Mouse (Mus musculus): Measurements from ENCODE around the gene Nf2.

Nf2 gene

DNA sequence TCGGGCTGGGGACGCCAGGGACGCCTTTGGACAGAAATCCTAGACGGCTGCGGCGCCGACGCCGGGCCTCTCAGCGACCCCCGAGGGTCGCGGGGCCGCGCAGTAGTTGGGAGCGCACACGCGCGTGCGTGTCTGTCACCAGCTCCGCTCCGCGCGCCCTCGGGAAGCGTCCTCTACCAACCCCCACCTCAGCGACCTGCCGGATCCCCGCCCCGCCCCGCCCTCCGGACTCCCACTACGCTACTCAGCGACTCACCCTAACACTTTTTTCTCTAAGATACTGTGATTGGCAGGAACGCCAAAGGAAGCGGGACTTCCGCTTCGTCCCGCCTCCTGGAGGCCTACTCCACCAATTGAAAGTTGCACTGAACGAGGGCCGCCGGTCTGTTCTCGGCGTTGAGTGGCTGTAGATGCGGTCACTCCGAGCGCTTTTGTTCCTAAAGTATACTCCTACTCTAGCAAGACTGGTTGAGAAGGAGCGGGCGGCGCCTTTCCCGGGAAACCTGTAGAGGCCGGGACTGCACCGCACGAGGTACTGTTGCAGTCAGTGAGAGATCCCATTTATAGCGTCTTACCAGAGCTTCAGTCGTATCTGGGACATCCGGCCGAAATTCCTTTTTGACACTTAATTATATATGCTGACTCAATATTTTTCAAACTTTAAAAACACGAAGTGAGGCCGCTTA, at the start of gene Nf2:
Gene Nf2 (minus strand): TSS at position 279 of the 686 bp plus-strand sequence.
- DNase-seq (ENCODE audit: low read depth, low spot score) = peak; percentile 97

DNA sequence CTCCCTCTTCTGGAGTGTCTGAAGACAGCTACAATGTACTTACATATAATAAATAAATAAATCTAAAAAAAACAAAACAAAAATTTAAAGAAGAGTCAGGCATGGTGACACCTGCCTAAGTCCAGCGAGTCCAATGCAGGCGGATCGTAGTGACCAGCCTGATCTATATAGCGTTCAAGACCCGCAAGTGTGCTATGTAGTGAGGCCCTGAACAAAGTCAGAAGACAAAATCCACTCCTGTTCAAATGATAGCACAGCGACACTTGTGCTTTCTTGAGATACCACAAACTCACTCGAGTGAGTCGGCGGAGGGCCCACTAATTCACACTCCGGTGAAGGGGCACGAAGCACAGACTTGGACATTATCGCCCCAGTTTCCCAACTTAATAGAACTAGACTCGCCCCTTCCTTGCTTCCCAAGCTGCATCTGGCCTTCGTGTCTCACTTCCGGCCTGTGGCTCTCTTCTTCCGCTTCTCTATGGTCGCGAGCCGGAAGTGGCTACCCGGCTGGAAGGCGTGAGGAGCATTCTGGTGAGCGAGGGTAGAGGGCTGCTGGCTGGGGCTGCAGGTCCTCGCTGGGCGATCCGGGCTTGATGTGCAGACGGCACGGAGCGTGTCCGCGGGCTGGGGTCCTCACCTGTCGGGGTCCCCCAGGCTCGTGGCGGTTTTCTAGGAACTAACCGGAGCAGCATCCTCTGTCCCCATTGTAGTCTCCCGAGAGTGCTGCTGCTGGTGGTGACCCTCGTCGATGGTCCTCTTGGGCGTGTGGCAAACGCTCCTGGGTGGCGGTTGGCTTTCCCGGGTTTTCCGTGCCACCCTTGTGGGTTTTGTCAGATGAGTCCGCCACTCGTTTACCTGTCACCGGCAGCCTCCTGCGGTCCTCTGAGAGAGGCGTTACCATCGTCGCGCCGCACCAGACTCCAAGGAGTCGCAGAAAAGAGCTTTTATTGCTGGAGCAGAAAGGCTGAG, 45.8 kb upstream of the Nf2 start, which contains the start of gene Thoc5:
Gene Thoc5 (plus strand): TSS at position 473 of the 969 bp plus-strand sequence.
- DNase-seq (ENCODE audit: low read depth, low spot score) = peak; percentile 69

DNA sequence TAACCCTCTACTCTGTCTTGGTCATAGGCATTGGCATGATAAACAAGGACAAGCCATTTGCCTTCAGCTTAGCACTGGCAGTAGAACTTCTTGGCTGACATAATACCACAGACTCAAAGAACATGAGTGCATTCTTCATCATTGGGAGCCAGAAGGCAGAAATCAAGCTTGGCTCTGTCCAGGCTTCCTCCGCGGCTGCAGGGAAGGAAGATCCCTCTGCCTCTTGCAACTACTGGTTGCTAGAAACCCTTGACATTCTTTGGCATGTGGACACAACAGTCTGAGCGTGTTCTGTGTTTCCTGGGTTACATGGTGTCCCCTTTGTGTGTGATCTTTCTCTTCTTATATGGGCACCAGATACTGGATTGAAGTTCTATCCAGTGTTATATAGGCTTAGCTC, 37.7 kb upstream of the Nf2 start:
- DNase-seq (ENCODE audit: low read depth, low spot score) = no peak

DNA sequence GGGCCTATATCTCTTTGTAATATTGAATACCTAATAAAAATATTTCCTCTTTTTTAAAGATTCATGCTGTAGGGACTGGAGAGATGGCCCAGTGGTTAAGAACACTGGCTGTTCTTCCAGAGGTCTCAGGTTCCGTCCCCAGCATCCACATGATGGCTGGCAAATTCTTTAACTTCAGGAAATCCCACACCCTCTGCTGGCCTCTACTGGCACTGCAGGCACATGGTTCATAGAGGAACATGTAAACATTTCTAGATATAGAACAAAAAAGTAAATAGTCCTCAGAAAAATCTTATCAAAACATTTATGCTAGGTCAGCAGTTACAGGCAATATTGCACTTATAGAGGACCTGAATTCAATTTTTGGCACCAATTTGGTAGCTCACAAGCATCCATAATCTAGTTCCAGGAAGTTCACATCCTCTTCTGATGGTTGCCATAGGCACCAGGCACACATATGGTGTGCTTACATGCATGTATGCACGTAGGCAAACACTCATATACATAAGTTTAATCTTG, 36.1 kb upstream of the Nf2 start:
- no peak for DNase-seq (ENCODE audit: low read depth, low spot score)

DNA sequence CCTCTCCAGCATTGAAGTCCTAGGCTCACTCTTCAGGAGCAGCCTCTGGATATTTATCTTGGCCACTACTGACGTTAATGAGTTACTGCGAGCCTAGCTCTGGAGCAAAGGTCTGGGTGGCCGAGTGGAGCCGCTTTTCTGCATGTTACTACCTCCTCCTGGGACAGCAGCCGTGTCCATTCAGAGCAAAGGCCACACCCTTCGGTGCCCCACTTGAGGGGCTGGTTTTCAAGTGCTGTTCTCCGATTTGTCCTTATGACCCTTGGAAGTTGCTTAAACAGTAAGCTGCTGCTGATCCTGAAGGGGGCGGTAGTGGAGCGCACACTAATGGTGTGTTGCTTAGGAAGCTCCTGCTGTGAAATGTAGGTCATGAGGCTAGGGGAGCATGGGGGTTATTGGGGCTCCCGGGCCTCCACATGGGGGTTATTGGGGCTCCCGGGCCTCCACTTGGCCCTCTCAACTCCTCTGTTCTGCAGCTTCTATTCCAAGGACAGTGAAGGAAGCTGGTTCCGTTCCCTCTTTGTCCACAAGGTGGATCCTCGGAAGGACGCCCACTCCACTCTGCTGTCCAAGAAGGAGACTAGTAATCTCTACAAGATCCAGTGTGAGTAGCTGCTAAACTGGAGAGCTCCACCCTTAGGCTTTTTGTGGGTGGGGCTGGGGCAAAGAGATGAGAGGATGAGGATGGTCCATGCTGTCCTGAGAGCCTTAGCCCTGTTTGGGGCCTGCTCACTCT, 33.7 kb upstream of the Nf2 start:
- DNase-seq (ENCODE audit: low read depth, low spot score) = no peak

DNA sequence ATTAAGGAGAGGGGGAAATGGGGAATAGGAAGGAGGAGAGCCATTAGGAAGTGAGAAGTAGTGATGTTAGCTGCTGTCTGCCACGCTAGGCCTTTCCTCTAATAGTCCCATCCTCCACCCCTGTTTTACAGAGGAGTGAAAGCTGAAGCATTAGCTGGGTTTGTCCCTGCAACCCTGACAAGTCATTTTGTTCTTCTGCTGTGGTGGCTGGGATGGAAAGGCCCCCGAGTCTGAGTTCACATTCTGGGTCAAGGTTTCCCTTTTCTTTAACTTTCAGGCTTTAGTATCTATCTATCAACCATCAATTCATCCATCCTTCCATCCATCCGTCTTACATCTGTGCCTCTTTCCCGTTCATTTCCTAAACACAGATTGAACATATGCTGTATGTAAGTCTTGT, 31.8 kb upstream of the Nf2 start:
- no peak for DNase-seq (ENCODE audit: low read depth, low spot score)

DNA sequence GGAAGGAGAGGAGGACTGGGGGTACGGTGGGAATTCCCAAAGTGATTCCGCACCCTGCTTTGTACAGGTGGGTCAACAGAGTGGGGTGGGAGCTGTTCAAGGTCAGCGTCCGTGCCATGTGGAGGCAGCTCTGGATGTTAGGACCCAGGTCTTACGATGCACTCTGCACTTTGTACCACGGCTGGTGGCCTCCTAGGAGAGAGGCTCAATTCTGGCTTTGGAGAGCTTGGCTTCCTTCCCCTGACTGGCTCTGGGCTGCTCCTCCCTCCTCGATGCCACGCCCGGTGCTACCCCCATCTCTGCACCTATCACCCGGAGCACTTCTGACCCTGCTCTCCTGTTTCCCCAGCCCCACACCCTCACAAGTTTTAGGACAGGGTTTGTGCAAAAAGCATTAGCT, 25.2 kb upstream of the Nf2 start:
- DNase-seq (ENCODE audit: low read depth, low spot score) = no peak

DNA sequence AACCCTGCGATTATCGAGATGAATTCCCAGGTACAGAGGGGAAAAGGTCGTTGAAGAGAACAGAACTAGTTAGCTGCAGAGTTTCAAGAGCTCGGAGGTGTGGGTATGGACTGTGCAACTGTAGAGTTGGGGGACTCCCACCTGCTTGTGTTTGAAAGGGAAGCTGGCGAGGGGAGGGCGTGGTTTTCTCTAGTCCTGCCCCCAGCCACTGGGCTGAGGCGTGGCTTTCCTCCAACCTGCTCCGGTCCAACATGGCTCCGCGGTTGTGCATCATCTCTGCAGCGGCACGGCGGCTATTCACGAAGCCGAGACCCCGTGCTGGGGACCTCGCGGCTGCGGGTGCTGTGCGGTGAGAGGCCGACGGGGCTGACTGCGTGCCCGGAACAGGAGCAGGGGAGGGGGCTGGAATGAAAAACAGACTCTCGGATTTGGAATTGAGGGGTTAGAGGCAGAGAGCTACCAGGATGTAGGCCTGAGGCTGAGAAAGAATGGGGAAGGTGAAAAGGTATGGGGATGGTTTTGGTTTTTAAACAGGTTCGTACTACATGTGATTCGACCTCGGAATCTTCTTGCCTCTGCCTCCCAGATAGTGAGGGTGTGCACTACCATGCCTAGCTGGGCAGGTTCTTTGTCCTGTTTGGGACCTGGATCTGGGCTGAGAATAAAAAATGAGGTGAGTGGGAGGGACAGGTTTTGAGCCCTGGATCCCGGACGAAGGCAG, 24.6 kb upstream of the Nf2 start, which contains the start of gene Nipsnap1:
Gene Nipsnap1 (plus strand): TSS at position 197 of the 721 bp plus-strand sequence.
- peak; percentile 66 for DNase-seq (ENCODE audit: low read depth, low spot score)

DNA sequence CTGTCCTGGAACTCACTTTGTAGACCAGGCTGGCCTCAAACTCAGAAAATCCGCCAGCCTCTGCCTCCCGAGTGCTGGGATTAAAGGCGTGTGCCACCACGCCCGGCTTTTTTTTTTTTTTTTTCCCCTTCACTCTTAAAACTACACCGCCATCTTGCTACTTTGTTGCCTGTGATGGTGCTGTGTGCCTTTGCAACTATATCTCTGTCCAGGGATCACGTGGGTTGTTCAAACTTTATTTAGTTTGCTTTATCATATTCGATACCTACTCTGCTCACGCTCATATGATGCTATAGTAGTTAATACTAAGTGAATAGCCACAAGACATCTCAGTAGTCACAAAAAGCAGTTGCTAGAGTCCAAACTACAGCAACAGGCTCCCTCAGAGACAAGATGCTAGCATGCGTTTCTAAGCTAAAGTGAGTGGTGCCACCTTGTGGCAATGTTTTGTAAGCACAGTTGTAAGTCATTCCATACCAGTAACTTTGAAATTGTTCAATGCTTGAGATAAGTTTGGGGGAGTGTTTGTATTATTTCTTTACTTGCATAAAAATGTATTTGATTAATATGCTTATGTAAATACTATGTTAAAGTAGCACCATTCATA, 16.4 kb upstream of the Nf2 start:
- peak; percentile 55 for DNase-seq (ENCODE audit: low read depth, low spot score)

DNA sequence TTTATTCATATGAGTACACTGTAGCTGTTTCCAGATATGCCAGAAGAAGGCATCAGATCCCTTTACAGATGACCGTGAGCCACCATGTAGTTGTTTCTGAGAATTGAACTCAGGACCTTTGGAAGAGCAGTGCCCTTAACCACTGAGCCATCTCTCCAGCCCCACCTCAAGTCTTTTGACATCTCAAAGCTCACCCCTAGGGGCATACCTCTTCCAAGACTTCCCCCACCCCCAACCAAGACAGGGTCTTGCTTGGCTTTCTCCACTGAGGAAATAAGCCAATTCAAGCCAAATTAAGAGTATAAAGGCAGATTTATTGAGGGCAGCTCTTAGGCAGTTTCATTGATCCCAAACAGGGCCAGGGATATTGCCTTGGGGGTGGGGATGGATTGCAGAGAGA, 13.4 kb upstream of the Nf2 start:
- DNase-seq (ENCODE audit: low read depth, low spot score) = no peak

DNA sequence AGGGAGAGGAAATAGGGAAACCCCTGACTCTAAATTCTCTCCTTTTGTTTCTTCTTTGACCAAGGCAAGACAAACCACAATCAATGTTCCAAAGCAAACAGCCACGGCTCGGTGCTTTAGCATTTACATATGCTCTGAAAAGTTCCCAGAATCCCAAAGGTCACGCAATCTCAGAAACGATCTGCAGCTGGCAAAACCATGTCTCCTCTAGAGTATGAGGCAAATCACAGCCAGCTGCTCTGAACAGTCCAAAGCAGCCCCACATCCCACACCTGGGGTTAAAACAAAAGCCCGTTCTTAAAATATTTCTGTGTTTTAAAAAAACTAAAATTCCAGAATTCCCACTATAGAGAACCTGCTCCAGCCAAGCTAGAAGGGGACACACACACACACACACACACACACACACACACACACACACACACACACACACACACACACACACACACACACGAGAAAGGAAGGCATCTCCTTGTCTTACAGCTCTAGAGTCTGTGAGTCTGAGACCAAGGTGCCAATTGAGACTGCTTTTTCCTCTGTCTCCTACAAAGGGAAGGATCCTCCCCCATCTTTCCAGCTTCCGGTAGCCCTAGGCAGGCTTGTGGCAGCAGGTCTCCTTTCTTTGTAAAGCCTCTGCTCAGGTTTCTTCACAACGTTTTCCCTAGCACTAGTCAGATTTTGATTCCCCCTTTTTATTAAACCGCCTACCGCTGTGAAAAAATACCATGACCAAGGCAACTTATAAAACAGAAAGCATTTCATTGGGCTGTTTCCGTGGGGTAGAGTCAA, 12.7 kb upstream of the Nf2 start:
- no peak for DNase-seq (ENCODE audit: low read depth, low spot score)

DNA sequence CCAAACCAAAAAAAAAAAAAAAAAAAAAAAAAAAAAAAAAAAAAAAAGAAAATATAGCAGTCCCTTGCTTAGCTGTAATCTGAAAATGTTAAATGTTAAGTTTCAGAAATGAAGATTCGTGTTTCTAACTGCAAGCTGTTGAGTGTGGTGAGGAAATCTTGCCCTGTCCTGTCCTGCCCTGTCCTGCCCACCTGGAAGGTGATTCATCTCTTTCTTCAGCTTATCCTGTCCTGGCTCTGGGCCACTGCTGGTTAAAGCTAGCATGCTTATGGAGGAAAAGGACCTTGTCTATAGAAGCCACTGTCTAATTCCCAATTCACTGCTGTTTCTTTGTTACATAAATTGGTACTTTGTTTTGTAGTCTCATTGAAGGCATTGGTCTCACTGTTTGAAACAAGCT, 11.7 kb upstream of the Nf2 start:
- no peak for DNase-seq (ENCODE audit: low read depth, low spot score)

DNA sequence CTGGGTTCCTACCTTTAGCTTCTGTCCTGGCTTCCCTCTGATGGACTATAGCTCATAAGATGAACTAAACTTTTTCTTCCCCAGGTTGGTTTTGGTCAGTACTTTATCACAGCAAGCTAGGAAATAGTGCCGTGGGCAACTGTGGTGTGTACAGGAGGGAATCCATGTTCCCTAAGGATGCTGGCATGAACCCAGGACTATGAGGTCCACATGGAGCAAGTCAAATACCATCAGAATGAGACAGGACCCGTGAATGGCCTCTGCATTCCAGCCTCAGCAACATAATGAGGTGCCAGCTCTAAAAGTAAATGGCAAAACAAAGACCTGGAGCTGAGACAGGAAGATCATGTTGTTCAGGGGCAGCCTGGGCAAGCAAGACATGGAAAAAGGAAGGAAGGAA, 9.1 kb upstream of the Nf2 start:
- no peak for DNase-seq (ENCODE audit: low read depth, low spot score)

DNA sequence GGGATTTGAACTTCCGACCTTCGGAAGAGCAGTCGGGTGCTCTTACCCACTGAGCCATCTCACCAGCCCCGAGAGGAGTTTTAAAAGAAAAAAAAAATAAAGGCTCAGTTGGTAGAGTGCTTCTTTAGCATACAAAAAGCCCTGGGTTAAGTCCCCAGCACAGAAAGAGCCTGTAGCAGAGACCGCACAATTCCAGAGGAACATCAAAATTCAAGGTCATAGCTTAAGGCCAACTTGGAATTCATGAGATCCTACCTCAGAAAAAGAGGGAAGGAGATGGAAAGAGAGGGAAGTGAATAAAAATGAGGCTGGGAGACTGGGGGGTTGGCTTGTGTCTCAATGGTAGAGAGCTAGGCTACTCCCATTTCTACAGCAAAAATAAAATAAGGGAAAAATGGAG, 4.8 kb upstream of the Nf2 start:
- DNase-seq (ENCODE audit: low read depth, low spot score) = no peak

DNA sequence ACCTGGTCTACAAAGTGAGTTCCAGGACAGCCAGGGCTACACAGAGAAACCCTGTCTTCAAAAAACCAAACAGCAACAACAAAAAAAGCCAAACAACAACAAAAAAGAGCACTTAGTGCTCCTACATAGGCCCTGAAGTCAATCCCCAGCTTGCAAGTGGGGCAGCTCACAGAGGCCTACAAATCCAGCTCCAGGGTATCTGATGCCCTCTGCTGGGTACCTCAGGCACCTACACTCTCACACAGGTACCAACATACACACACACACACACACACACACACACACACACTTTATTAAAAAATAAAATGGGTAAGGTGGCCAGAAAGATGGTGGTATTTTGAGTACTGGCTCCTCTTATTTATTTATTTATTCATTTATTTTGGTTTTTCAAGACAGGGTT, 3.7 kb upstream of the Nf2 start:
- DNase-seq (ENCODE audit: low read depth, low spot score) = no peak

DNA sequence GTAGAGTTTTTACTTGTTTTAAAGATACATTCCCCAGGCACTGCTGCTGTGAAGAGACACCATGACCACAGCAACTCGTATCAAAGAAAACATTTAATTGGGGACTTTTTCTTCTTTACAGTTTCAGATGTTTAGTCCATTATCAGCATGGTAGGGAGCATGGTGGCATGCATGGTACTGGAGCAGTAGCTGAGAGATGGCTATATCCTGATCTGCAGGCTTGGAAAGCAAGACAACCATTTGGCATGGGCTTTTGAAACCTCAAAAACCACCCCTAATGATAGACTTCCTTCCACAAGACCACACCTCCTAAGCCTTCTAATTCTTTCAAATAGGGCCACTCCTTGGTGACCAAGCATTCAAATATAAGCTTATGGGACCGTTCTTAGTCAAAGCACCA, 1.1 kb upstream of the Nf2 start:
- DNase-seq (ENCODE audit: low read depth, low spot score) = no peak

DNA sequence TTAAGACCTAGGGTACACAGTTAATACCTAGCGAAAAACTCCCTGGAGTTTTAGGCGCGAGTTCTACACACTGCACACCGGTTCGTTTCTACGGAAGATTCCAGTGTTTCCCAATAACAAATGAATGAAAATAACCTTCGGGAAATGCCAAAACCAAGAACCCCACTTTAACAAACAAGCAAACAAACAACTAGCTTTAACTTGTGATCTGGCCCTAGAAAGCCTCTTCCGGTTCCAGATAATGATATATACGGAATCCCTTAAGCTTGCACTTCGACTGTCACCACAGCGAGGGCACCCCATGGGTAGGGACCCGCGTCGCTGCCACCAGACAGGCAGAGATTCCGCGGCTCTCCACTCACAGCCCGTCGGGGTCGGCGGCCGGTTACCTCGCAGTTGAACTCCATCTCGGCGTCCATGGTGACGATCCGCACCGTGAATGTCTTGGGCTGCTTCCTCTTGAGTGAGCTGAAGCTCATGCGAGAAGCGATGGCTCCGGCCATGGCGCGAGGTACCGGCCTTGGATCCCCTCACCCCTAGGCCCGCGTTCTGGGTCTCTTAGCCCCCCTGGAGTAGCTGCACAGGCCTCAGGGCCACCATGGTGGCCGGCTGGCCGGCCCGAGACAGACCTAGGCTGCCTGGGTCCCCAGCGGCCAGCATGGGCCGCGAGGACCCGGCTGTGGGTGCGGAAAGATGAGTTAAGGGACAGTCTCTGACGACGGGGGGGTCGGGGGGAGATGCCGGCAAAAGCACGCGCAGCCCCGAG, 670 bp downstream of the Nf2 start:
- peak; percentile 3 for DNase-seq (ENCODE audit: low read depth, low spot score)

DNA sequence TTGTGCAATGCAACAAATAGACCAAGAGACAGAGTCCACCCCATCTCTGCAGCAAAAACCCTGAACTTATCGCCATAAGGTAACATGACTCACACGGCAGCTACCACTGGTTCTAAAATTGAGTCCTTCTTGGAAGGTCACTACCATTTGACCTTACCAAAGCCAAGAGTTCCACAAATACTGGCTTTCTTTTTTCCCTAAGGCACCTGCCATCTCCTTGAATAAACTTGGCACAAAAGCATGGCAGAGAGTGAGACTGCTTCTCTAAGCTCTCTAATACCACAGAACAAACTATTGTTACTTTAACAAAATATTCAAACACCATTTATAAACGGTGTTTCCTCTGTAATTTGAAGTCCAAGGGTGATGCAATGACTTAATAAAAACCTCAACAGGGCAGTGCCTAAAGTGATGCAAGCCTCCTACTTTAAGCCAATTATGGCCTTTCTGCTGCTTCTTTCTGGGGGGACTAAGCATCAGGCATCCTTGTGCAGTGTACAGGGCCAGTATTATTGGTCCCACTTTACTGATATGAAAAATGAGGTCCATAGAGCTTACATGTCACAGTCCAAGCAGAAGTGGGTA, 8.3 kb downstream of the Nf2 start:
- DNase-seq (ENCODE audit: low read depth, low spot score) = no peak

DNA sequence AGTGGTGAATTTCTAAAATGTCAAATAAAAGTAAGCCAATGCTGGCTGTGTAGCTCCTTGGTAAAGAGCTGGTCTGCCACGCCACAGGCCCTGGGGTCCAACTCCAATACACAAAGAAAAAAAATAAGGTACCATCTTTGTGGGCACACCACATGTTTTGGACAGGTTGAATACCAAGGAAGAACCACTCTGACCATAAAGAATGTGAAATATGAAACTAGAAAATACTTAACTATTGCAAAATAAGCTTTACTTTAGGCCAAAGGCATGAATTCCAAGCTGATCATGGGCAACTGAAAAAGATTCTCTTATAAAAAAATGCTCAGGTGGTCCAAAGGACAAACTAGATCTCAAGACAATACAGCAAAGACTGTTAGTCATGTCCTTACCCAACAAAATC, 11.1 kb downstream of the Nf2 start:
- no peak for DNase-seq (ENCODE audit: low read depth, low spot score)

All from brain, embryonic 18.5 days (tissue).